Mouse (Mus musculus) kidney, adult 9 months (tissue): Measurements from ENCODE around the gene Serp2.
A peak's percentile ranks its signal among the peaks of the same experiment; 100 is the strongest.
"Not testable (repeated sequence)": the region's sequence is repeated elsewhere in the genome, so short reads cannot be mapped to it uniquely, and the experiment has no call there.

Experiments
- DNase-seq: peaks from one replicate; pipeline ENCODE4 v3.0.0; 2022

The Serp2 gene

GRCm38 (mm10) chr14:76569271-76569961 lies 12.7 kb upstream of the Serp2 start:
- DNase-seq, result no peak

GRCm38 (mm10) chr14:76568548-76568947 lies 11.9 kb upstream of the Serp2 start:
- no peak for DNase-seq

GRCm38 (mm10) chr14:76567280-76567679 lies 10.6 kb upstream of the Serp2 start:
- peak; percentile 82 for DNase-seq

- DNase-seq, result no peak
Observed at GRCm38 (mm10) chr14:76566711-76567110, 10.0 kb upstream of the Serp2 start.

- no peak for DNase-seq
Observed at GRCm38 (mm10) chr14:76566193-76566592, 9.5 kb upstream of the Serp2 start.

- no peak for DNase-seq
Observed at GRCm38 (mm10) chr14:76559208-76559607, 2.5 kb upstream of the Serp2 start.

GRCm38 (mm10) chr14:76558171-76558570 lies 1.5 kb upstream of the Serp2 start:
- not testable (repeated sequence) for DNase-seq

GRCm38 (mm10) chr14:76556031-76556851 lies 448 bp downstream of the Serp2 start:
- peak; percentile 66 for DNase-seq

- no peak for DNase-seq
Observed at GRCm38 (mm10) chr14:76555263-76556030, 1.2 kb downstream of the Serp2 start.

GRCm38 (mm10) chr14:76544136-76544535 lies 12.6 kb downstream of the Serp2 start:
- no peak for DNase-seq

- no peak for DNase-seq
Observed at GRCm38 (mm10) chr14:76541341-76541740, 15.3 kb downstream of the Serp2 start.

- peak; percentile 58 for DNase-seq
Observed at GRCm38 (mm10) chr14:76540005-76540670, 16.6 kb downstream of the Serp2 start.

- peak; percentile 95 for DNase-seq
Observed at GRCm38 (mm10) chr14:76536921-76537320, 19.8 kb downstream of the Serp2 start.

GRCm38 (mm10) chr14:76535096-76535495 lies 21.6 kb downstream of the Serp2 start:
- DNase-seq, result no peak

- DNase-seq, result peak; percentile 92
Observed at GRCm38 (mm10) chr14:76533170-76533815, 23.4 kb downstream of the Serp2 start.

- DNase-seq, result peak; percentile 74
Observed at GRCm38 (mm10) chr14:76532257-76533169, 24.2 kb downstream of the Serp2 start.

- no peak for DNase-seq
Observed at GRCm38 (mm10) chr14:76531027-76531660, 25.5 kb downstream of the Serp2 start.

GRCm38 (mm10) chr14:76528641-76529040 lies 28.0 kb downstream of the Serp2 start:
- DNase-seq, result no peak

GRCm38 (mm10) chr14:76527758-76528313 lies 28.9 kb downstream of the Serp2 start:
- no peak for DNase-seq

GRCm38 (mm10) chr14:76527030-76527719 lies 29.5 kb downstream of the Serp2 start:
- no peak for DNase-seq
